ENCODE assay signal across 8 mouse cellular contexts in genomic region chr1:155564741-155565140, GRCm38 (mm10). TPM values are rescaled to one million over a fixed set of nuclear protein-coding genes. Genes with fewer than 3 reads are reported as not detected.
DNase-seq lines count a peak whose midpoint lies in the region; ATAC-seq and TF ChIP-seq lines count a peak whose summit lies in the region.

No protein-coding gene starts in this region.

- no peak; the same call in none of the 2 replicates for TF ChIP-seq RAD21 in CH12.LX (IDR thresholded peaks at IDR 0.05; ENCODE audit: low read depth, low read length)

- H3K36me3 ChIP-seq in kidney, embryonic 15.5 days = peaks cover 45% of the 10 kb centered on the region
- peaks cover 17 to 65% of the 10 kb centered on the region in 2 experiments for H3K36me3 ChIP-seq in CH12.LX (replicated peaks in 1 of 2; ENCODE audit: control insufficient read depth in 1 of 2, insufficient read depth in 1 of 2, low read length in 1 of 2)
- peaks cover 11% of the 10 kb centered on the region for H3K36me3 ChIP-seq in limb, embryonic 11.5 days (ENCODE audit: control insufficient read depth, insufficient read depth, low read length)

- 29% methylated on average over 3 of the region's 3 CpGs for WGBS in kidney, embryonic 15.5 days
- 32% methylated on average over 3 of the region's 3 CpGs for WGBS in limb, embryonic 11.5 days

- TF ChIP-seq POLR2A in CH12.LX (IDR thresholded peaks at IDR 0.05; ENCODE audit: low read depth, low read length) = no peak

- no peak overlapping the region for H3K9ac ChIP-seq in kidney, embryonic 15.5 days
- H3K9ac ChIP-seq in CH12.LX (ENCODE audit: insufficient read depth, low read depth) = no peak overlapping the region
- no peak overlapping the region for H3K9ac ChIP-seq in limb, embryonic 11.5 days (ENCODE audit: low read length)

- peak; percentile 31 to 71 for DNase-seq in adrenal gland, adult (ENCODE audit: inconsistent age in 2 of 2, low spot score in 1 of 2)
- no peak for DNase-seq in adrenal gland, adult 8-10 months
- DNase-seq in kidney, adult 9 months = peak; percentile 29
- peak; percentile 68 for DNase-seq in CH12.LX (ENCODE audit: extremely low read depth)
- DNase-seq in cerebellum, postnatal 10 days = peak; percentile 34 to 49
- DNase-seq in limb, embryonic 11.5 days (ENCODE audit: low spot score) = peak; percentile 72
- peak; percentile 21 for DNase-seq in testis, postnatal 14 days (ENCODE audit: low spot score)

- dilution Hi-C loops in CH12.LX (cut with MboI; ENCODE audit: extremely low pct_ligation_motif_present, extremely low pct_unique_long_range_greater_than_20kb, low sequenced_read_pairs) = no loop called here

- peaks cover 6% of the 10 kb centered on the region for H3K4me1 ChIP-seq in kidney, embryonic 15.5 days
- H3K4me1 ChIP-seq in CH12.LX (ENCODE audit: control insufficient read depth in 1 of 2, insufficient read depth in 2 of 2) = peaks cover 3 to 36% of the 10 kb centered on the region in 2 experiments; a peak in 3 of 4 replicates
- H3K4me1 ChIP-seq in limb, embryonic 11.5 days (ENCODE audit: control insufficient read depth, insufficient read depth, low read length) = 0 out of 2 replicates have a peak, but pooled peaks cover 4% of the 10 kb centered on the region

- H3K4me3 ChIP-seq in kidney, embryonic 15.5 days (replicated peaks) = no peak overlapping the region
- no peak overlapping the region for H3K4me3 ChIP-seq in CH12.LX (replicated peaks in 1 of 3; ENCODE audit: low read depth in 2 of 3, low read length in 2 of 3, poor library complexity in 1 of 3)
- H3K4me3 ChIP-seq in limb, embryonic 11.5 days (ENCODE audit: low read depth, low read length) = no peak overlapping the region

- in situ Hi-C loops in CH12.LX (cut with MboI; ENCODE audit: low pct_ligation_motif_present, low pct_unique_long_range_greater_than_20kb, low sequenced_read_pairs) = no loop called here

- H3K79me2 ChIP-seq in CH12.LX (replicated peaks; ENCODE audit: control insufficient read depth, extremely low read depth, insufficient read depth, poor library complexity, severe bottlenecking) = peaks cover 17% of the 10 kb centered on the region

- H3K9me3 ChIP-seq in kidney, embryonic 15.5 days (replicated peaks) = no peaks in the 10 kb centered on the region
- peaks cover 6% of the 10 kb centered on the region for H3K9me3 ChIP-seq in CH12.LX (replicated peaks; ENCODE audit: low read length)
- H3K9me3 ChIP-seq in limb, embryonic 11.5 days (ENCODE audit: control insufficient read depth, low read length) = 0 out of 2 replicates have a peak, but pooled peaks cover 4% of the 10 kb centered on the region

- no peak overlapping the region for H3K4me2 ChIP-seq in kidney, embryonic 15.5 days
- no peak overlapping the region for H3K4me2 ChIP-seq in CH12.LX (ENCODE audit: insufficient read depth, low read depth, poor library complexity, severe bottlenecking)
- no peak overlapping the region for H3K4me2 ChIP-seq in limb, embryonic 11.5 days (ENCODE audit: low read depth, severe bottlenecking)

- no peak for ATAC-seq in kidney, embryonic 15.5 days (replicated peaks; ENCODE audit: low FRiP score)
- no peak for ATAC-seq in limb, embryonic 11.5 days (ENCODE audit: insufficient number of reproducible peaks, low FRiP score, low TSS enrichment, low read depth)

- no peak for TF ChIP-seq EP300 in CH12.LX (IDR thresholded peaks at IDR 0.05; ENCODE audit: low read length)

- TF ChIP-seq CTCF in CH12.LX (conservative IDR thresholded peaks at IDR 0.05 in 1 of 2, IDR thresholded peaks at IDR 0.05 in 1 of 2; ENCODE audit: low read depth in 2 of 2, low read length in 2 of 2) = peak; percentile 74 to 75

- H3K27ac ChIP-seq in kidney, embryonic 15.5 days = no peak overlapping the region
- H3K27ac ChIP-seq in CH12.LX (ENCODE audit: insufficient read depth, low read depth) = no peak overlapping the region
- no peak overlapping the region for H3K27ac ChIP-seq in limb, embryonic 11.5 days (replicated peaks; ENCODE audit: low read depth, low read length)

- no peaks in the 10 kb centered on the region for H3K27me3 ChIP-seq in kidney, embryonic 15.5 days
- H3K27me3 ChIP-seq in CH12.LX (replicated peaks) = no peaks in the 10 kb centered on the region
- no peaks in the 10 kb centered on the region for H3K27me3 ChIP-seq in limb, embryonic 11.5 days (ENCODE audit: control insufficient read depth, insufficient read depth, low read length)

TF ChIP-seq in CH12.LX, 34 proteins besides CTCF, POLR2A, EP300 and RAD21:
- peak; percentile 15; the same call in 1 of the 2 replicates for TF ChIP-seq SMC3 (IDR thresholded peaks at IDR 0.05; ENCODE audit: low read depth, low read length)
- peak; percentile 27; the same call in 1 of the 2 replicates for TF ChIP-seq MYC (IDR thresholded peaks at IDR 0.05; ENCODE audit: low read depth, low read length)
- no peak for TF ChIP-seq PAX5 (IDR thresholded peaks at IDR 0.05; ENCODE audit: low read length)
- TF ChIP-seq USF1 (IDR thresholded peaks at IDR 0.05; ENCODE audit: low read depth, low read length) = no peak
- no peak for TF ChIP-seq TBP (conservative IDR thresholded peaks at IDR 0.05; ENCODE audit: low read depth, low read length)

RNA-seq across cellular contexts. Expression of gene Acbd6, which starts 6.8 kb away (rescaled TPM):
- 10 to 100 TPM; 63.0 to 79.8 (median 64.5) TPM for total RNA-seq in adrenal gland, adult 8-10 months (2022)
- 73.5 and 74.3 TPM in 2 replicates for polyA plus RNA-seq in kidney, embryonic 15.5 days (2015; fragmentation: Nextera tagmentation; extraction: Ambion mirVana)
- total RNA-seq in CH12.LX (2012; rRNA removed) = 74.4 and 80.3 TPM in 2 replicates
- 51.9 and 52.6 TPM in 2 replicates for total RNA-seq in CH12.LX (2014; rRNA removed)
- polyA plus RNA-seq in CH12.LX (2012; ENCODE audit: insufficient read length, low read depth) = 91.1 and 97.8 TPM in 2 replicates
- polyA plus RNA-seq in limb, embryonic 11.5 days (2014; fragmentation: Nextera tagmentation; extraction: Ambion mirVana) = 92.8 and 97.8 TPM in 2 replicates
